Mouse (Mus musculus): ENCODE results near the gene Spag7. TPM values are rescaled to one million over a fixed set of nuclear protein-coding genes. Genes with fewer than 3 reads are reported as not detected.

The Spag7 gene
- polyA plus RNA-seq, 1 experiment: 195 TPM

- TF ChIP-seq EP300 (IDR thresholded peaks at IDR 0.05; ENCODE audit: insufficient read depth, low read depth, low read length): no peak
- peak; percentile 46 for TF ChIP-seq CTCF (IDR thresholded peaks at IDR 0.05; ENCODE audit: low read depth, low read length)
Measured at GRCm38 (mm10) chr11:70669582-70670345, 548 bp upstream of the Spag7 start.

DNA sequence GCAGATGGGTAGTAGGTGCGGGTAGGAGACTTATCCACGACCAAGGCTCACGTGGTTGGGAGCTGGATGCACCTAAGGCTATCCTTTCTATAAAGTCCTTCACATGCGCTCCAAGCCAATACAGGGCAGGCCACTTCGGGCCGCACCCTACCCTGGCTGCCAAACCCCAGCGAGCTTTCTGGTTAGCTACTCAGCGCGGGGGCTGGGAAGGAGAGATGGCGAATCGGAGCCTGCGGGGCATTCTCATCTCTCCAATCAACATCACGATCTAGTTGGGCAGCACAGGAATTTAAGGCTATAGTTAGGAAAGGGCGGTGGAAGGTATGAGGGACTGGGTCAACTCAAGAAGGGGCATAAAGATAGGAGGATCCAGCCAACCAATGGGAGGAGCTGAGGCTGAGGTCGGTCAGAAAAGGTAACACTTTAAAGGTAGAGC is 863 bp downstream of the Spag7 start:
- H3K27me3 ChIP-seq (ENCODE audit: control insufficient read depth, insufficient read depth, low read length, poor library complexity, severe bottlenecking): no peaks in the 10 kb centered on the region
- H3K9me3 ChIP-seq (replicated peaks; ENCODE audit: control insufficient read depth, insufficient read depth, low read length, poor library complexity, severe bottlenecking): no peaks in the 10 kb centered on the region
- H3K36me3 ChIP-seq (ENCODE audit: control insufficient read depth, insufficient read depth, low read length, poor library complexity, severe bottlenecking): peaks cover 31% of the 10 kb centered on the region
- H3K27ac ChIP-seq (ENCODE audit: insufficient read depth, low read length): peak overlapping the region; percentile 79
- peak overlapping the region; percentile 91 for H3K4me3 ChIP-seq (ENCODE audit: low read depth, low read length)
- TF ChIP-seq POLR2A (IDR thresholded peaks at IDR 0.05; ENCODE audit: insufficient read depth, low read length) (no peak), CTCF (IDR thresholded peaks at IDR 0.05; ENCODE audit: low read depth, low read length) (no peak), EP300 (IDR thresholded peaks at IDR 0.05; ENCODE audit: insufficient read depth, low read depth, low read length) (no peak)
- peaks cover 2% of the 10 kb centered on the region for H3K4me1 ChIP-seq (ENCODE audit: control insufficient read depth, insufficient read depth, low read length)
- peak overlapping the region; percentile 84 for H3K9ac ChIP-seq (ENCODE audit: low read depth, poor library complexity, severe bottlenecking)

More at GRCm38 (mm10) chr11:70669582-70670345, 548 bp upstream of the Spag7 start:
- Histone ChIP-seq H3K9me3 (replicated peaks; ENCODE audit: control insufficient read depth, insufficient read depth, low read length, poor library complexity, severe bottlenecking) (no peaks in the 10 kb centered on the region), H3K36me3 (ENCODE audit: control insufficient read depth, insufficient read depth, low read length, poor library complexity, severe bottlenecking) (peaks cover 17% of the 10 kb centered on the region), H3K9ac (ENCODE audit: low read depth, poor library complexity, severe bottlenecking) (peak overlapping the region; percentile 84), H3K4me1 (ENCODE audit: control insufficient read depth, insufficient read depth, low read length) (peaks cover 2% of the 10 kb centered on the region), H3K27me3 (ENCODE audit: control insufficient read depth, insufficient read depth, low read length, poor library complexity, severe bottlenecking) (no peaks in the 10 kb centered on the region), H3K27ac (ENCODE audit: insufficient read depth, low read length) (peak overlapping the region; percentile 76), H3K4me3 (ENCODE audit: low read depth, low read length) (peak overlapping the region; percentile 95)

DNA sequence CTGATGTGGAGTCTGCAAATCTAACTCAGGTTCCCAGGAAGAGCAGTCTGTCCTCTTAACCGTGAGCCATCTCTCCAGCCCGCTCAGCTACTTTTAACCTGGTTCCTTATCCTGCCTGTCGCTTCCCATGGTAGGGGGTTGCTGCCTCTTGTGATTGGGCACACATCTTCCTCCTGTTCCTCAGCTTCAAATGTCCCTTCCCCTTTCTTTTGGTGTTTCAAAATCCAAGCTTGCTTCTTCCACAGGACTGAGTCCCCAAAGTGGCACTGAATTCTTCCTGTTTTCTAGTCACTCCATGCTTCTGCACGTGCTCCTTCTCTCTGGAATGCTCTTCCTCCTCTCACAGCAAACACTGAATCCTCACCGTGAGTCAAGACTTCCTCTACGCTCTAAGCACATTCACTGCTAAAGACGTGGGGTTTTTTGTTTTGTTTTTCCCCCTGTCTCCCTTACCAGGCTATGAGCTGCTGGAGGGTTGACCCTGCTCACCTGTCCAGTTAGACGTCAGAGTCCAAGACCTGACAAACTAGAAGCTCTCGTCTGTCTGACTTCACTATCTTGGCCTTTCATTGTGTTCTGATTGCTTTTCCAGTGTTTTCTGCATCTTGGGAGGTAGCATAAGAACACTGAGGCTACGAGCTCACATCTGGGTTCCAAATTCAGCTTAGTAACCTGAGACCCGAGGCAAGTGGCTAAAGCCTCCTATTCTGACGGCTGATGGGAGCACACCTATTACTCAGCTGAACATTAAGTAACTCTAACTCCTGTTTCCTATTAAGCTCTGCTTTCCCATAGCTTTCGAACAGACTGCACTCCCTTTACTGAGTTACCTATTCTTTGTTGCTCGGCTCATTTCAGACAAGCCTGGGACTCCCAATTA is 1.7 kb downstream of the Spag7 start:
- H3K27me3 ChIP-seq (ENCODE audit: control insufficient read depth, insufficient read depth, low read length, poor library complexity, severe bottlenecking): no peaks in the 10 kb centered on the region
- H3K9me3 ChIP-seq (replicated peaks; ENCODE audit: control insufficient read depth, insufficient read depth, low read length, poor library complexity, severe bottlenecking): no peaks in the 10 kb centered on the region
- H3K9ac ChIP-seq (ENCODE audit: low read depth, poor library complexity, severe bottlenecking): peak overlapping the region; percentile 84
- H3K27ac ChIP-seq (ENCODE audit: insufficient read depth, low read length): peak overlapping the region; percentile 28; the same call in 1 of the 2 replicates
- peaks cover 38% of the 10 kb centered on the region for H3K36me3 ChIP-seq (ENCODE audit: control insufficient read depth, insufficient read depth, low read length, poor library complexity, severe bottlenecking)
- peak overlapping the region; percentile 12; the same call in 1 of the 2 replicates for H3K4me3 ChIP-seq (ENCODE audit: low read depth, low read length)
- H3K4me1 ChIP-seq (ENCODE audit: control insufficient read depth, insufficient read depth, low read length): peaks cover 2% of the 10 kb centered on the region
- TF ChIP-seq EP300 (IDR thresholded peaks at IDR 0.05; ENCODE audit: insufficient read depth, low read depth, low read length): no peak

DNA sequence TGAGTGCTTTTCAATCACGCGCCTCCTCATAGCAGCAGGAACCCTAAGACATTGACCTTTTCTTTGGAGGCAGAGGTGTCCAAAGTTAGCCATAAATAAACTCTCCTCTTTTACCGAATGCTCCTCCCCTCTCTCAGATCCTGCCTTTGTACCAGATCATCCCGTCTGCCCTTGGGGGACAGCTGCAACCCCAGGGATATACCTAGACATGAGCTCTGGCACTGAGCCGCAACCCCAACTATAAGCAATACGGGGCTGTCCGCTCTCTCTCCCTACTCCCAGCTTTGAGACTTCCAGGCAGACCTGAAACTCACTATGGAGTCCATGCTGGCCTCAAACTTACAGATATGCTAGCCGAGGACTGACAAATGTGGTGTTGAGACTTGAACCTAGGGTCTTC is 2.5 kb downstream of the Spag7 start:
- H3K36me3 ChIP-seq (ENCODE audit: control insufficient read depth, insufficient read depth, low read length, poor library complexity, severe bottlenecking): peaks cover 45% of the 10 kb centered on the region
- no peaks in the 10 kb centered on the region for H3K9me3 ChIP-seq (replicated peaks; ENCODE audit: control insufficient read depth, insufficient read depth, low read length, poor library complexity, severe bottlenecking)
- no peak overlapping the region for H3K27ac ChIP-seq (ENCODE audit: insufficient read depth, low read length)
- no peaks in the 10 kb centered on the region for H3K27me3 ChIP-seq (ENCODE audit: control insufficient read depth, insufficient read depth, low read length, poor library complexity, severe bottlenecking)
- H3K4me1 ChIP-seq (ENCODE audit: control insufficient read depth, insufficient read depth, low read length): peaks cover 2% of the 10 kb centered on the region
- no peak for TF ChIP-seq CTCF (IDR thresholded peaks at IDR 0.05; ENCODE audit: low read depth, low read length)
- no peak for TF ChIP-seq POLR2A (IDR thresholded peaks at IDR 0.05; ENCODE audit: insufficient read depth, low read length)
- no peak for TF ChIP-seq EP300 (IDR thresholded peaks at IDR 0.05; ENCODE audit: insufficient read depth, low read depth, low read length)
- no peak overlapping the region for H3K4me3 ChIP-seq (ENCODE audit: low read depth, low read length)
- 0 out of 2 replicates have a peak overlapping the region, but pooled peaks have one; percentile 20 for H3K9ac ChIP-seq (ENCODE audit: low read depth, poor library complexity, severe bottlenecking)

GRCm38 (mm10) chr11:70664741-70665140 is 4.5 kb downstream of the Spag7 start:
- no peaks in the 10 kb centered on the region for H3K27me3 ChIP-seq (ENCODE audit: control insufficient read depth, insufficient read depth, low read length, poor library complexity, severe bottlenecking)
- peaks cover 45% of the 10 kb centered on the region for H3K36me3 ChIP-seq (ENCODE audit: control insufficient read depth, insufficient read depth, low read length, poor library complexity, severe bottlenecking)
- no peaks in the 10 kb centered on the region for H3K4me1 ChIP-seq (ENCODE audit: control insufficient read depth, insufficient read depth, low read length)
- no peak overlapping the region for H3K9ac ChIP-seq (ENCODE audit: low read depth, poor library complexity, severe bottlenecking)
- peak; percentile 22 for TF ChIP-seq CTCF (IDR thresholded peaks at IDR 0.05; ENCODE audit: low read depth, low read length)
- TF ChIP-seq EP300 (IDR thresholded peaks at IDR 0.05; ENCODE audit: insufficient read depth, low read depth, low read length): no peak
- no peaks in the 10 kb centered on the region for H3K9me3 ChIP-seq (replicated peaks; ENCODE audit: control insufficient read depth, insufficient read depth, low read length, poor library complexity, severe bottlenecking)
- H3K27ac ChIP-seq (ENCODE audit: insufficient read depth, low read length): no peak overlapping the region
- no peak overlapping the region for H3K4me3 ChIP-seq (ENCODE audit: low read depth, low read length)

GRCm38 (mm10) chr11:70663957-70664356 is 5.3 kb downstream of the Spag7 start:
- no peak for TF ChIP-seq EP300 (IDR thresholded peaks at IDR 0.05; ENCODE audit: insufficient read depth, low read depth, low read length)
- no peak for TF ChIP-seq CTCF (IDR thresholded peaks at IDR 0.05; ENCODE audit: low read depth, low read length)
- no peak for TF ChIP-seq POLR2A (IDR thresholded peaks at IDR 0.05; ENCODE audit: insufficient read depth, low read length)

More at GRCm38 (mm10) chr11:70663957-70664356, 5.3 kb downstream of the Spag7 start:
- Histone ChIP-seq H3K9me3 (replicated peaks; ENCODE audit: control insufficient read depth, insufficient read depth, low read length, poor library complexity, severe bottlenecking) (no peaks in the 10 kb centered on the region), H3K4me1 (ENCODE audit: control insufficient read depth, insufficient read depth, low read length) (no peaks in the 10 kb centered on the region), H3K4me3 (ENCODE audit: low read depth, low read length) (no peak overlapping the region), H3K9ac (ENCODE audit: low read depth, poor library complexity, severe bottlenecking) (no peak overlapping the region), H3K27ac (ENCODE audit: insufficient read depth, low read length) (no peak overlapping the region), H3K36me3 (ENCODE audit: control insufficient read depth, insufficient read depth, low read length, poor library complexity, severe bottlenecking) (peaks cover 45% of the 10 kb centered on the region), H3K27me3 (ENCODE audit: control insufficient read depth, insufficient read depth, low read length, poor library complexity, severe bottlenecking) (no peaks in the 10 kb centered on the region)
